Mouse (Mus musculus) testis, adult 2 months (tissue): ENCODE data around the gene Gm49395.

Source experiments
- CTCF ChIP-seq: fragments of 200-500 bp; IDR thresholded peaks from 2 replicates; pipeline ENCODE4 v1.5.1; 2012; ENCODE audit warnings: low read depth, mild to moderate bottlenecking, inconsistent platforms, low read length, moderate library complexity; ENCODE audit not compliant: control insufficient read depth, insufficient read depth, insufficient replicate concordance
- POLR2A ChIP-seq: fragments of 200-500 bp; IDR thresholded peaks from 2 replicates; pipeline ENCODE4 v1.6.1; 2012; ENCODE audit warnings: low read depth, mild to moderate bottlenecking, inconsistent platforms, low read length, moderate library complexity; ENCODE audit not compliant: control insufficient read depth

DNA sequence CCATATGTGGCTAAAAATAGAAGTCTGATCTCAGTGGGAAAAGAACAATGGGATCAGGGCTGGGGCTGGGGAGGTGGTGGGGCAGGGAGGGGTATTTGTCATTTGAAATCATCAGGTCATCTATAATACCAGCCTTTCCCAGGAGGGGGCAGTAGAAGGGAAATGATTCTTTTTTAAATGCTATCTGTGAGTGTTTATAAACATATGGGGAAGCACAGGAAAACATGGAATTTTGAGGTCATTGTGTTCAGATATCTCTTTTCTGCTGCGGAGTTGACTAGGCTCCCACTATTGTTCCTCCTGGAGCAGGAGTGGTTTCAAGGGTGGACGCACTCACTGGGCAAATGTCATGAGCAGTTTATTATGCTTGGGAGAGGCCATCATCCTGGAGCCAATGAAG, 114.6 kb downstream of the Gm49395 start:
- TF ChIP-seq CTCF (no peak), POLR2A (no peak)
